Mouse (Mus musculus): ENCODE data around the gene Bap1.

The Bap1 gene

GRCm38 (mm10) chr14:31233996-31234591, 17.2 kb upstream of the Bap1 start:
- DNase-seq (ENCODE audit: low spot score), result peak; percentile 89

GRCm38 (mm10) chr14:31237101-31237882, 14.0 kb upstream of the Bap1 start:
- no peak for DNase-seq (ENCODE audit: low spot score)

DNA sequence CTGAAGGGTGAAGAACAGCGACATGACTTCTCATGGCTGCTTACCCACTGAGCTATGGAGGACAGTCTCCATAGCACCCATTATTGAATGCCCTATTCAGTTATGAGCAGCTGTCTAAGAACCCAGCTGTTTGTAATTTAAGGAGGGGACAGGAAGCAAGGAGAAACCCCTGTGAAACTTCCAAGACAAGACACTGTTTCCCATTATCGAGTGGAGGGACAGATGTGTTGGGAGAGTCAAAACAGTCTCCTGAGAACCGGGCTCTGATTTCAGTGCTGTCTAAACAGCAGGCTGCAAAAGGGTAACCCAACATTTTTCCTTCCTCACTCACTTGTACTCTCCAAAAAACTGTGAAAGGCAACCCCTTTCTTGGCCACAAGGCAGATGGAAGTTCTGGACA, 10.7 kb upstream of the Bap1 start:
- no peak for DNase-seq (ENCODE audit: low spot score)

DNA sequence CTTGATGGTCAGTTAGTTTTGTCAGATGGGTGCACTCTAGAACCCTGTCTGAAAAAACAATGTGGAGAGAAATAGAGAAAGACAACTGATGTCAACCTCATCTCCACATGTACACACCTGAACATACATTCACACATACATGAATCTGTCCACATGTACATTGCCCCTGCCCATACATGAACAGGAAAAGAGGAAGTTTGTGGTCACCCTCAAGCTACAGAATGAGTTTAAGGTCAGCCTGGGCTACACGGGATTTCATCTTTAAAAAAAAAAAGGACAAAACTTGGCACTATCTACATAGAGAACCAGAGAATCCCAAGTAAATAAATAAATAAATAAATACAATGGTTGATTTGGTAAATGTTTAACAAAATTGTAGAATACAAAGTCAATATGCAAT, 6.5 kb upstream of the Bap1 start:
- no peak for DNase-seq (ENCODE audit: low spot score)

GRCm38 (mm10) chr14:31245946-31246345, 5.3 kb upstream of the Bap1 start:
- DNase-seq (ENCODE audit: low spot score), result no peak

GRCm38 (mm10) chr14:31248396-31248795, 2.9 kb upstream of the Bap1 start:
- DNase-seq (ENCODE audit: low spot score), result no peak

- peak; percentile 80 for DNase-seq (ENCODE audit: low spot score)
These were observed 797 bp upstream of the Bap1 start for GRCm38 (mm10) chr14:31250222-31251083.

DNA sequence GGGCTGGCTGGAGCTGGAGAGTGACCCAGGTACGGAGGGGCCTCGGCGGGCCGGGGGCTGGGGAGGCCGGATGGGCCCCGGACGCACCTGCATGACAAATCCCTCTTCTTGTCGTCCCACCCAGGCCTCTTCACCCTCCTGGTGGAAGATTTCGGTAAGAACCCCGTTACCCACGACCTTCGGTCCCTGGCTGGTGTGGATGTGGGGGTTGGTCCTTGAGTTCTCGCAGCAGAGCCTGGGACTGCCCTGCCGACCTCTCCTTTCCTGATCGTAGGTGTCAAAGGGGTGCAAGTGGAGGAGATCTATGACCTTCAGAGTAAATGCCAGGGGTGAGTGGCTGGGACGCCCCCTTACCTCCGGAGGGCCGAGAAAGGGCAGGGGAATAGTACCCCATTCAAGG, 376 bp downstream of the Bap1 start:
- no peak for DNase-seq (ENCODE audit: low spot score)

DNA sequence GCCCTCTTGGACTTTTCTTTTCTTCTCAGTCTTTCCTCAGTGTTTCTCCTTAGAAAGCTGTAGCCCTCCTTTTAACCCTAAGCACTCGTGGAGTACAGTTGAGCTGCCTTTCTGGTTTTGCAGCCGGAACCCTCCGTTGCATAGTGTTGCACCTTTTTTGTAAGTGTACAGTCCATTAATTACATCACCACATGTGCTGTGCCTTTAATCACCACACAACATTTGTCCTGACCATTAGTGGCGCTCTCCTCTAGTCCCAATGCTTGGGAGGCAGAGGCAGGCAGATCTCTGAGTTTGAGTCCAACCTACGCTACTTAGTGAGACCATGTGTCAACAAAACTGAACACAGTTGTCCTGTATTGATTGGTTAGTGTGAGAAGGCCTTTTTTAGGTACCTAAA, 841 bp downstream of the Bap1 start:
- no peak for DNase-seq (ENCODE audit: low spot score)

DNA sequence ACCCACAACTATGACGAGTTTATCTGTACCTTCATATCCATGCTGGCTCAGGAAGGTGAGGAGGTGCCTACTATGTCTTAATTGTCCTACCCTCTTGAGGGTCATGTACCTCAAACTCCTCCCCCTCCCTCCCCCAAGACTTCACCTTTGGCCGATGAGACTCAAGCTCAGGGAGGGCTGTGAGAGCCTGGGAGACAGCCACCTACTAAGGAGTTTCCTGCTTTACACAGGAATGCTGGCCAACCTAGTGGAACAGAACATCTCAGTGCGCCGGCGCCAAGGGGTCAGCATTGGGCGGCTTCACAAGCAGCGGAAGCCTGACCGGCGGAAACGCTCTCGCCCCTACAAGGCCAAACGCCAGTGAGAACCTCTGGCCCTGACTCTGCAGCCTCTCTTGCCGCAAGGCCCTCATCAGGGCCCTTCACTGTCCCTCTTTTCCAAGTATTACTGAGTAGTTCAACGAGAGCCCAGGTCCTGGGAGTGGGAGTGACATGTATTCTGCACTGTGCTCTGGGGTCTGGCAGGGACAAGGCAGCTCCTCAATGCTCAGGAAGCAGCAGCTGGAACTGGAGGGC, 7.3 kb downstream of the Bap1 start:
- DNase-seq (ENCODE audit: low spot score), result no peak

- no peak for DNase-seq (ENCODE audit: low spot score)
These were observed 9.1 kb downstream of the Bap1 start for GRCm38 (mm10) chr14:31260374-31260773.

DNA sequence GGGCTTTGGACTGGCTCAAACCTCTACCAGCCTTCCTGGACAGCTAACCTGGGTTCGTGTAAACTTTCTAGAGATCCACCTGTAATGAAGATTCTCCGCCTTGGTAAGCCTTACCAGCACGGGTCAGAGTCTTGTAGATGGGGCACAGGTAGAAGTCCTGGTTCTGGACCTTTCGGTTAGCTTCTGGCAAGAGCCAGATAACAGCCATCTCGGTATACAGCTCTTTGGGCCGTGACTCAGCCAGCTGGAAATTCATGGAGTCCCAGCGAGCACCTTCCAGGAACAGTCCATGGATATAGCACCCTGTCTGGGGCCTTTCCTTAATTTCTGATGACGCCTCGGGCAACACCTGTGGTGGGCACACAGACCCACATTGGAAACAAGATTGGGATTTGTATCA, 9.7 kb downstream of the Bap1 start:
- DNase-seq (ENCODE audit: low spot score), result no peak

DNA sequence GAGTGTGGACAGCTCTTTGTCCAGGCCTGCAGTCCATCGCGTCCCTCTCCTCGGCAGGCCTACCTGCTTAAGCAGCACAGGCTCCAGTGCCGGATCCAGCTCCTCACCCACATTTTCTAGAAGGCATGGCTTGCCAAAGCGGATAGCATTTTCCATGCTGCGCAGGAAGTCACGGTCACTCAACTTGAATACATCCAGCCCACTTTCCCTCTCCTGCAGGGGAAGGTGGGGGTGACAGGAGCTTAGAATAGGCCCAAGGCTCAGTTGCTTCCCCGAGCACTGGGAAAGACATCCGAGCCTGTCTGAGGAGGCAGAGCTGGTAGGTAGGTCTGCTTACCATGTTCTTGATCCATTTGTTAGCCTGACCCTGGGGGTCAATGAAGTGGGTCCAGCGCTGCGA, 16.4 kb downstream of the Bap1 start:
- DNase-seq (ENCODE audit: low spot score), result no peak

- peak; percentile 64 for DNase-seq (ENCODE audit: low spot score)
These were observed 17.2 kb downstream of the Bap1 start for GRCm38 (mm10) chr14:31268301-31269001.

GRCm38 (mm10) chr14:31269456-31270100, 18.3 kb downstream of the Bap1 start:
- peak; percentile 86 for DNase-seq (ENCODE audit: low spot score)

DNA sequence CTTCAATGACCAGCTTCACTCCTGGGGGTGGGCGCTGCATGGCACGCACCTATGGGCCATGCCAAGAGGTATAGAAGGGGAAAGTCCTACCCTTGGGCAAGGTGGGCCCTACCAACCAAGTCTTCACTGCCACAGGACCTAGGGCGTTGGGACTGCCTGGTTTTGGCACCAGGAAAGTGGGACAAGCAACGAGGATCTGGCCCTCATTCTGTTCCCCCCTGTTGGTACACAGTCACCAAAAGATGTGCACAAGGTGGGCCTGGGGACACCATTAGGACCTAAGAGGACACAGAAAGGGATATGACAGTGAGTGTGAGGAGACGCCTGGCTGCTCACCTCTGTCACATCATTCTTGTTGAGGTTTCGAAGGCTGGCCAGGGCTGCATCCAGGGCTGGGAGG, 19.9 kb downstream of the Bap1 start:
- no peak for DNase-seq (ENCODE audit: low spot score)

- peak; percentile 85 for DNase-seq (ENCODE audit: low spot score)
These were observed 20.9 kb downstream of the Bap1 start for GRCm38 (mm10) chr14:31272164-31272563.

- DNase-seq (ENCODE audit: low spot score), result no peak
These were observed 34.5 kb downstream of the Bap1 start for GRCm38 (mm10) chr14:31285728-31286127.

Data from embryo, embryonic 10 days (tissue).